Mouse (Mus musculus): ENCODE data around the gene Anapc16. TPM values are rescaled to one million over a fixed set of nuclear protein-coding genes. Genes with fewer than 3 reads are reported as not detected.

The Anapc16 gene
- polyA plus RNA-seq, 1 experiment: 62.1 TPM

GRCm38 (mm10) chr10:59974191-59974664, 28.7 kb downstream of the Anapc16 start:
- Histone ChIP-seq H3K36me3 (ENCODE audit: control insufficient read depth, insufficient read depth, low read length) (no peaks in the 10 kb centered on the region), H3K4me1 (ENCODE audit: control insufficient read depth, insufficient read depth, insufficient read length) (peaks cover 72% of the 10 kb centered on the region; the same call in 1 of the 2 replicates), H3K4me3 (ENCODE audit: extremely low read depth, insufficient read depth, insufficient read length) (no peak overlapping the region), H3K27me3 (ENCODE audit: control insufficient read depth, insufficient read depth, low read length) (no peaks in the 10 kb centered on the region), H3K27ac (ENCODE audit: insufficient read depth, low read length) (peak overlapping the region; percentile 93)
- whole genome bisulfite sequencing: 2% methylated on average over 6 of the region's 6 CpGs
- DNase-seq (ENCODE audit: low read depth in 1 of 2, low spot score in 2 of 2): peak; percentile 64 to 84
- TF ChIP-seq POLR2A (IDR thresholded peaks at IDR 0.05; ENCODE audit: low read depth, low read length): peak; percentile 20; the same call in 1 of the 2 replicates
- no peak for TF ChIP-seq CTCF (IDR thresholded peaks at IDR 0.05; ENCODE audit: extremely low read depth, insufficient read depth, insufficient read length, insufficient replicate concordance)

GRCm38 (mm10) chr10:59973400-59973799, 29.5 kb downstream of the Anapc16 start:
- no peak for DNase-seq (ENCODE audit: low read depth in 1 of 2, low spot score in 2 of 2)
- peak overlapping the region; percentile 93 for H3K27ac ChIP-seq (ENCODE audit: insufficient read depth, low read length)
- 90% methylated on average over 4 of the region's 4 CpGs for WGBS
- H3K36me3 ChIP-seq (ENCODE audit: control insufficient read depth, insufficient read depth, low read length): no peaks in the 10 kb centered on the region
- H3K4me1 ChIP-seq (ENCODE audit: control insufficient read depth, insufficient read depth, insufficient read length): peaks cover 64% of the 10 kb centered on the region; the same call in 1 of the 2 replicates
- no peak overlapping the region for H3K4me3 ChIP-seq (ENCODE audit: extremely low read depth, insufficient read depth, insufficient read length)
- no peaks in the 10 kb centered on the region for H3K27me3 ChIP-seq (ENCODE audit: control insufficient read depth, insufficient read depth, low read length)
- no peak for TF ChIP-seq POLR2A (IDR thresholded peaks at IDR 0.05; ENCODE audit: low read depth, low read length)

- Histone ChIP-seq H3K36me3 (ENCODE audit: control insufficient read depth, insufficient read depth, low read length) (no peaks in the 10 kb centered on the region), H3K4me1 (ENCODE audit: control insufficient read depth, insufficient read depth, insufficient read length) (peaks cover 60% of the 10 kb centered on the region; the same call in 1 of the 2 replicates), H3K27me3 (ENCODE audit: control insufficient read depth, insufficient read depth, low read length) (no peaks in the 10 kb centered on the region), H3K4me3 (ENCODE audit: extremely low read depth, insufficient read depth, insufficient read length) (no peak overlapping the region), H3K27ac (ENCODE audit: insufficient read depth, low read length) (peak overlapping the region; percentile 93)
- TF ChIP-seq POLR2A (IDR thresholded peaks at IDR 0.05; ENCODE audit: low read depth, low read length): no peak
- no peak for TF ChIP-seq CTCF (IDR thresholded peaks at IDR 0.05; ENCODE audit: extremely low read depth, insufficient read depth, insufficient read length, insufficient replicate concordance)
- 73% methylated on average over 6 of the region's 6 CpGs for WGBS
- no peak for DNase-seq (ENCODE audit: low read depth in 1 of 2, low spot score in 2 of 2)
Observed at GRCm38 (mm10) chr10:59972999-59973398, 29.9 kb downstream of the Anapc16 start.

- Histone ChIP-seq H3K27me3 (ENCODE audit: control insufficient read depth, insufficient read depth, low read length) (no peaks in the 10 kb centered on the region), H3K4me1 (ENCODE audit: control insufficient read depth, insufficient read depth, insufficient read length) (peaks cover 55% of the 10 kb centered on the region; the same call in 1 of the 2 replicates), H3K27ac (ENCODE audit: insufficient read depth, low read length) (peak overlapping the region; percentile 93), H3K36me3 (ENCODE audit: control insufficient read depth, insufficient read depth, low read length) (no peaks in the 10 kb centered on the region), H3K4me3 (ENCODE audit: extremely low read depth, insufficient read depth, insufficient read length) (no peak overlapping the region)
- TF ChIP-seq POLR2A (IDR thresholded peaks at IDR 0.05; ENCODE audit: low read depth, low read length): no peak
- WGBS: 56% methylated on average over 2 of the region's 2 CpGs
- no peak for DNase-seq (ENCODE audit: low read depth in 1 of 2, low spot score in 2 of 2)
Observed at GRCm38 (mm10) chr10:59972534-59972933, 30.4 kb downstream of the Anapc16 start.

- no peak for DNase-seq (ENCODE audit: low read depth in 1 of 2, low spot score in 2 of 2)
- H3K36me3 ChIP-seq (ENCODE audit: control insufficient read depth, insufficient read depth, low read length): no peaks in the 10 kb centered on the region
- no peak overlapping the region for H3K27ac ChIP-seq (ENCODE audit: insufficient read depth, low read length)
- H3K4me3 ChIP-seq (ENCODE audit: extremely low read depth, insufficient read depth, insufficient read length): no peak overlapping the region
- 94% methylated on average over 8 of the region's 8 CpGs for WGBS
- H3K4me1 ChIP-seq (ENCODE audit: control insufficient read depth, insufficient read depth, insufficient read length): peaks cover 52% of the 10 kb centered on the region; the same call in 1 of the 2 replicates
- no peaks in the 10 kb centered on the region for H3K27me3 ChIP-seq (ENCODE audit: control insufficient read depth, insufficient read depth, low read length)
- no peak for TF ChIP-seq POLR2A (IDR thresholded peaks at IDR 0.05; ENCODE audit: low read depth, low read length)
- TF ChIP-seq CTCF (IDR thresholded peaks at IDR 0.05; ENCODE audit: extremely low read depth, insufficient read depth, insufficient read length, insufficient replicate concordance): no peak
Observed at GRCm38 (mm10) chr10:59971813-59972212, 31.1 kb downstream of the Anapc16 start.

- H3K27ac ChIP-seq (ENCODE audit: insufficient read depth, low read length): peak overlapping the region; percentile 86
- peak overlapping the region; percentile 49 for H3K4me3 ChIP-seq (ENCODE audit: extremely low read depth, insufficient read depth, insufficient read length)
- no peak for TF ChIP-seq POLR2A (IDR thresholded peaks at IDR 0.05; ENCODE audit: low read depth, low read length)
- no peak for TF ChIP-seq CTCF (IDR thresholded peaks at IDR 0.05; ENCODE audit: extremely low read depth, insufficient read depth, insufficient read length, insufficient replicate concordance)
- DNase-seq (ENCODE audit: low read depth in 1 of 2, low spot score in 2 of 2): no peak
- H3K27me3 ChIP-seq (ENCODE audit: control insufficient read depth, insufficient read depth, low read length): no peaks in the 10 kb centered on the region
- 21% methylated on average over 6 of the region's 6 CpGs for WGBS
- H3K4me1 ChIP-seq (ENCODE audit: control insufficient read depth, insufficient read depth, insufficient read length): peaks cover 46% of the 10 kb centered on the region; the same call in 1 of the 2 replicates
- no peaks in the 10 kb centered on the region for H3K36me3 ChIP-seq (ENCODE audit: control insufficient read depth, insufficient read depth, low read length)
Observed at GRCm38 (mm10) chr10:59970450-59971062, 32.4 kb downstream of the Anapc16 start.

GRCm38 (mm10) chr10:59969821-59970449, 33.0 kb downstream of the Anapc16 start:
- Histone ChIP-seq H3K4me1 (ENCODE audit: control insufficient read depth, insufficient read depth, insufficient read length) (peaks cover 41% of the 10 kb centered on the region; the same call in 1 of the 2 replicates), H3K27me3 (ENCODE audit: control insufficient read depth, insufficient read depth, low read length) (no peaks in the 10 kb centered on the region), H3K4me3 (ENCODE audit: extremely low read depth, insufficient read depth, insufficient read length) (peak overlapping the region; percentile 49), H3K27ac (ENCODE audit: insufficient read depth, low read length) (peak overlapping the region; percentile 86), H3K36me3 (ENCODE audit: control insufficient read depth, insufficient read depth, low read length) (no peaks in the 10 kb centered on the region)
- 7% methylated on average over 25 of the region's 25 CpGs for WGBS
- no peak for DNase-seq (ENCODE audit: low read depth in 1 of 2, low spot score in 2 of 2)
- TF ChIP-seq CTCF (IDR thresholded peaks at IDR 0.05; ENCODE audit: extremely low read depth, insufficient read depth, insufficient read length, insufficient replicate concordance): no peak
- peak; percentile 40 for TF ChIP-seq POLR2A (IDR thresholded peaks at IDR 0.05; ENCODE audit: low read depth, low read length)
